Mouse (Mus musculus) liver, embryonic 14.5 days (tissue): ENCODE measurements at regions not wholly inside any gene's neighbourhood (a gene's known extent, or its start where the extent isn't known, plus 50 kb on each side); places are given as distances from the start of the nearest gene placed in this dataset.

Experiments used
- CTCF ChIP-seq: IDR thresholded peaks from 2 replicates; pipeline ENCODE4 v1.5.1; 2016; ENCODE audit warnings: antibody characterized with exemption, low read depth, control low read depth
- EP300 ChIP-seq: IDR thresholded peaks from 2 replicates; pipeline ENCODE4 v1.6.1; 2016; ENCODE audit warnings: antibody characterized with exemption, low read depth

GRCm38 (mm10) chr13:102510733-102511279 lies 182.6 kb upstream of the Cd180 start:
- TF ChIP-seq CTCF (no peak), EP300 (no peak)
